Mouse (Mus musculus) frontal cortex, postnatal 10 days (tissue): ENCODE measurements at regions not wholly inside any gene's neighbourhood (a gene's known extent, or its start where the extent isn't known, plus 50 kb on each side); places are given as distances from the start of the nearest gene placed in this dataset.

ENCODE experiments used
- DNase-seq, 2 experiments: peaks; one replicate each; pipeline ENCODE4 v3.0.0; 2022; ENCODE audit warnings: low spot score in 2 of 2, mixed read lengths in 1 of 2

- no peak for DNase-seq
Observed at GRCm38 (mm10) chr17:51407046-51407445, 227.9 kb upstream of the Tbc1d5 start.

- DNase-seq = no peak
Observed at GRCm38 (mm10) chr17:51405059-51405458, 225.9 kb upstream of the Tbc1d5 start.

GRCm38 (mm10) chr17:51397973-51398372, 218.8 kb upstream of the Tbc1d5 start:
- DNase-seq = no peak

- DNase-seq = peak in 1 of 2 experiments; percentile 6
Observed at GRCm38 (mm10) chr17:51393771-51394221, 214.6 kb upstream of the Tbc1d5 start.

GRCm38 (mm10) chr17:51391871-51392270, 212.7 kb upstream of the Tbc1d5 start:
- no peak for DNase-seq

GRCm38 (mm10) chr17:51382552-51382951, 203.4 kb upstream of the Tbc1d5 start:
- DNase-seq = no peak

GRCm38 (mm10) chr17:51371937-51372479, 192.9 kb upstream of the Tbc1d5 start:
- DNase-seq = no peak

- DNase-seq = no peak
Observed at GRCm38 (mm10) chr17:51370990-51371389, 191.8 kb upstream of the Tbc1d5 start.

GRCm38 (mm10) chr17:51370085-51370484, 190.9 kb upstream of the Tbc1d5 start:
- DNase-seq = no peak

- no peak for DNase-seq
Observed at GRCm38 (mm10) chr17:51362801-51363200, 183.6 kb upstream of the Tbc1d5 start.

GRCm38 (mm10) chr17:51362271-51362670, 183.1 kb upstream of the Tbc1d5 start:
- DNase-seq = no peak

- DNase-seq = no peak
Observed at GRCm38 (mm10) chr17:51358362-51358739, 179.2 kb upstream of the Tbc1d5 start.

- DNase-seq = no peak
Observed at GRCm38 (mm10) chr17:51357690-51358361, 178.7 kb upstream of the Tbc1d5 start.

- DNase-seq = no peak
Observed at GRCm38 (mm10) chr17:51356447-51356846, 177.3 kb upstream of the Tbc1d5 start.

- DNase-seq = no peak
Observed at GRCm38 (mm10) chr17:51321868-51322267, 142.7 kb upstream of the Tbc1d5 start.

GRCm38 (mm10) chr17:51321025-51321424, 141.9 kb upstream of the Tbc1d5 start:
- DNase-seq = peak in 1 of 2 experiments; percentile 7

GRCm38 (mm10) chr17:51304964-51305363, 125.8 kb upstream of the Tbc1d5 start:
- no peak for DNase-seq

- DNase-seq = no peak
Observed at GRCm38 (mm10) chr17:51290741-51291140, 111.6 kb upstream of the Tbc1d5 start.

- peak in 1 of 2 experiments; percentile 12 for DNase-seq
Observed at GRCm38 (mm10) chr17:51288751-51289150, 109.6 kb upstream of the Tbc1d5 start.

GRCm38 (mm10) chr17:51287878-51288277, 108.7 kb upstream of the Tbc1d5 start:
- no peak for DNase-seq

- no peak for DNase-seq
Observed at GRCm38 (mm10) chr17:51285362-51285761, 106.2 kb upstream of the Tbc1d5 start.

GRCm38 (mm10) chr17:51278771-51279170, 99.6 kb upstream of the Tbc1d5 start:
- no peak for DNase-seq

- no peak for DNase-seq
Observed at GRCm38 (mm10) chr17:51278094-51278493, 98.9 kb upstream of the Tbc1d5 start.

- no peak for DNase-seq
Observed at GRCm38 (mm10) chr17:51277161-51277560, 98.0 kb upstream of the Tbc1d5 start.
